Mouse (Mus musculus) gastrocnemius, adult 2 months (tissue): ENCODE data around the gene Ins2. TPM values are rescaled to one million over a fixed set of nuclear protein-coding genes. Genes with fewer than 3 reads are reported as not detected.

Experiments used
- DNase-seq: peaks from one replicate; pipeline ENCODE4 v3.0.0; 2022
- H3K27ac ChIP-seq: fragments of 200-600 bp; 2 replicates; pipeline ENCODE4 v1.8.1; 2022; ENCODE audit warnings: mild to moderate bottlenecking
- H3K4me3 ChIP-seq: fragments of 200-600 bp; 2 replicates; pipeline ENCODE4 v1.8.1; 2022; ENCODE audit warnings: mild to moderate bottlenecking, moderate library complexity
- CTCF ChIP-seq: fragments of 200-600 bp; IDR thresholded peaks from 2 replicates; pipeline ENCODE4 v1.8.1; 2022; ENCODE audit warnings: antibody characterized with exemption, mild to moderate bottlenecking, moderate library complexity
- intact Hi-C: fragments of 180-260 bp; cut with DNase I; formaldehyde crosslinking; loops from one replicate; pipeline ENCODE4 v1.15.1; 2025
- long read RNA-seq, 2 experiments: library from polyadenylated mRNA; stranded (forward); transcript quantifications; one replicate each; pipeline ENCODE4 v2.0.0; 2021
- total RNA-seq, 2 experiments: library from RNA; stranded (reverse); gene quantifications; 2 replicates each; pipeline ENCODE4 v1.2.3; 2021

Ins2 gene
- not detected for total RNA-seq
- long read RNA-seq, experiment 1 = 0 reads
- long read RNA-seq, experiment 2 = 0 reads

DNA sequence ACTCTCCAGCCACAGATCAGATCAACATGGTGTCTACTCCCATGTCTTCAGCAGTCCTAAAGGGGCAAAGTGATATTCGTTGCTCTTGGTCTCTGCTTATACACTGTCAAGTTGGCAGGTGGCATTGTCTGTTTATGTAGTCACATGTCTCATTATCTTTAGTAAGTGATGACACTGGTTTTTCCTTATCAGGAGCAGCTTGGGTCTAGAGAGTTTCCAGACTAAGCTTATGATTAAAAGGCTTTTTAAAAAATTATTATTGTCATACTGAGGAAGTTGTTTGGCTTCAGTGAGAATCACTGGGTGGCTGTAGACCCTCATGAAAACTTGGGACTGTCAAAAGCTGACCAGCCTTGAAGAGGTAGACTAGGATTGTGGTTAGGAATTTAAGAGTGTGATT is at the start of gene Ins2:
Gene Ins2, minus strand, starts transcription at position 101 of the 400 bp plus-strand sequence.
- TF ChIP-seq CTCF = no peak
- DNase-seq = no peak
- no peak within 1 kb of the TSS for H3K27ac ChIP-seq
- intact Hi-C loops = no loop called here
- no peak within 1 kb of the TSS for H3K4me3 ChIP-seq

DNA sequence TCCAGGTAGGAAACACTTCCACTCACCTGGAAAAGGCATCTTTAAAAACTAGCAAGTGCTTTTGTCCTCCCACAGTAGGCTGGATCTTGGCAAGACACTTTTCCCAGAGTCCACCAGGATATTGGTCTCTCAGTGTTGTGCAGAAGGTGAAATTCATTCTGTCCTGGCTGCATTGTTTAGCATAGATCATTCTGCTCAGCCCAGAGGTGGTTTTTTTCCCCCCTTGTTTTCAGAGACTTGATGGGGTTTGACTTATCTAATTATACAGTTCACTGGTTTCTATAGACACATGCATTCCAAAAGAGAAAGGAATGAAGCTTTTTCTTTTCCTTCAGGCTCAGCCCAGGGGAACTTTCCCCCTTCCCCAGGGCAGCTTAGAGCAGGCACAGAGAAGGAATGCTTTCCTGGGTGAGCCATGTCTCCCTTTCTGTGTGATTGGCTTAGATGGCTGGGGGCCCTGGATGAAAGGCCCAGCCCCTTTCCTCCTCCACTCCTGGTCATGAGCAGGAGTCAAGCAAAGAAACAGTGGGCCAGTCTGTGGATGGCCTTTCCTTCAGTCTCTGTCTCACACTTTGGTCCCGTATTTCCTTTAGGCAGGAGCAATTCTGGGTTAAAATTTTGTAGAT is 49.6 kb upstream of the Ins2 start:
- no peak overlapping the region for H3K27ac ChIP-seq
- no peak for TF ChIP-seq CTCF
- intact Hi-C loops = no loop called here
- DNase-seq = no peak
- H3K4me3 ChIP-seq = no peak overlapping the region

DNA sequence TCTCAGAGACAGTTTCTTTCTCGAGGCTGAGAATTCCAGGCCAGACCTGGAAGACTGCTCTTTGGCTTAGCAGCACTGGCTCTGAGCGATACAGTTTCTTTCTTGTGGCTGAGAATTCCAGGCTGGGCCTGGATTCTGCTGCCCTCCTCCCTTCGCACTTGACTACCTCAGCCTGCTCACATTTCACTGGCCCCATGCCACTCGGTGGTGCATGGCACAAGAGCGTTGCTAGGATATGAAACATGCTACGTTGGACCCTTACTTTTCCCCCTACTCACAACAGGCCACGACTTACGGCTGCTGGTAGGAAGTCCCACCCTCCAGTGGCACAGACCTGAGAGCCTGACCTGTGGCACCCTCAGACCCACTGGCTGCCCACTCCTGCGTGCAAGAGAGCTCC is 46.5 kb upstream of the Ins2 start:
- peak; percentile 30 for DNase-seq
- Histone ChIP-seq H3K27ac (no peak overlapping the region), H3K4me3 (no peak overlapping the region)
- TF ChIP-seq CTCF = no peak
- intact Hi-C loops = no loop called here

DNA sequence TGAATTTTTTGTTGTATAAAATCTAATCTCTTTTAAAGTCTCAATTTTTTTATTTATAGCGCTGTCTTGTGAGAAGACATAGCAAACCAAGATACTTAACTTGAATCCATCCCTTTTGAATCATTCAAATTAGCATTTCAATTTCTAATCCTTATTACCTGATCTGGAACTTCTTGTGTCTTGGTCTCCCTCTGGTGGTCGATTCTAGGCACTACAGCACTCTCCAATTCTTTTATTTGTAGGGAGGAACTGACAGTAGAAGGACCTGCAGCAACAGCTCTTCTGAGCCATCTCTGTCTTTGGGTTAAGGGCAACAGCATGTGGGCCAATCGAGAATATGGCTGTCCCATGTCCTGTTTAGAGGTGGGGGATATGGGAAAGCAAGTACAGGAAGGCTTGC is 5.4 kb downstream of the Ins2 start:
- DNase-seq = no peak
- H3K27ac ChIP-seq = no peak overlapping the region
- H3K4me3 ChIP-seq = no peak overlapping the region
- intact Hi-C loops = no loop called here
- peak; percentile 75 for TF ChIP-seq CTCF

DNA sequence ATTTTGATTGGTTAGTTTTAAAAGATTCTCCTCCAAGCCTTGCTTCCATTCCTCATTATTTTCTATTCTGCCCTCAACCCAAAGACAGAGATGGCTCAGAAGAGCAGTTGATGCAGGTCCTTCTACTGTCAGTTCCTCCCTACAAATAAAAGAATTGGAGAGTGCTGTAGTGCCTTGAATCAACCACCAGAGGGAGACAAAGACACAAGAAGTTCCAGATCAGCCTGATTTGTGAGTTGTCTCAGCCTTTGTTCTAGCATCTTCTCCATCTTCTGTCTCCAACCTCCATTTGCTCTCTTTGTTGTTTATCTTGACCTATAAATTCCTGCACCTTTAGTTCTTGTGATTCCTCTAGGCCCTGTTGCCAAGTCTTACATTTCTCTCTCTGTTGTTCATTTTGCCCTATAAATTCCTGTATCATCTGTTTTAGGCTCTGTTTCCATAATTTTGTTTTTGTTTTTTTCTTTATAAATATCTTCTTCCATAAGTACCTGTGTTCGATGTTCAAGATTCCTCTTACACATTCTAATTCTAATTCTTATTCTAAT is 6.2 kb downstream of the Ins2 start:
- DNase-seq = no peak
- intact Hi-C loops = no loop called here
- no peak overlapping the region for H3K27ac ChIP-seq
- peak; percentile 89 for TF ChIP-seq CTCF
- H3K4me3 ChIP-seq = no peak overlapping the region

DNA sequence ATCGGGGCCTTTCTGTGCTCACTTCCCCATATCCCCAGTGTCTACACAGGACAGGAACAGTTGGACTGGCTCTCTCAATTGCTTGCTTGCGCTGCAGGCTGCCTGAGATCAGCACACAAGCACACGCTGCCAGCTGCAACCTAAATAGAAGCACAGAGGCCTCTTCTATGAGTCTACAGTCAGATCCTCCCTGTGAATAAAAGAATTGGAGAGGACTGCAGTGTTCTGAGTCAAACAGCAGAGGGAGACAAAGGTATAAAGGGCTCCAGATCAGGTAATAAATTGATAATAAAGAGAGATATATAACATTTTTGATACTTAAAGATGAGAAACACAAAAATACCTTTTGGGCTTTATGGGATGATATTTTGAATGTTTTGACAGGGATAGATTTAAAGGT is 17.2 kb downstream of the Ins2 start:
- intact Hi-C loops = no loop called here
- DNase-seq = peak; percentile 18
- Histone ChIP-seq H3K4me3 (no peak overlapping the region), H3K27ac (no peak overlapping the region)
- peak; percentile 55 for TF ChIP-seq CTCF

DNA sequence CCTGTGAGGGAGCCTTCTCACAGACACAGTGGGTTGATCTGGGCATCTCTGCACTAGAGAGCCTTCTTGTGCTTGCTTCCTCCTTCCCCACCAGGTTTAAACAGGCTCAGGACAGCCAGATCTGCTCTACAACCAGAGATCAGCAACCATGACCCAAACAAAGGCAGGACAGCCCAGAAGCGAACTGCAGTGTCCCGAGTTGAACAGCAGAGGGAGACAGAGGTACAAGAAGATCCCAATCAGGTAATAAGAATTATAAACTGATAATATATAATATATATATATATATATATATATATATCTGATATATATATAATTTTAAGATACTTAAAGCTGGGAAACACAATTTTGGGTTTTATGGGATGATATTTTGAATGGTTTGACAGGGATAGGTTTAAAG is 22.5 kb downstream of the Ins2 start:
- peak; percentile 51 for DNase-seq
- TF ChIP-seq CTCF = peak; percentile 66
- Histone ChIP-seq H3K4me3 (no peak overlapping the region), H3K27ac (no peak overlapping the region)
- intact Hi-C loops = no loop called here

DNA sequence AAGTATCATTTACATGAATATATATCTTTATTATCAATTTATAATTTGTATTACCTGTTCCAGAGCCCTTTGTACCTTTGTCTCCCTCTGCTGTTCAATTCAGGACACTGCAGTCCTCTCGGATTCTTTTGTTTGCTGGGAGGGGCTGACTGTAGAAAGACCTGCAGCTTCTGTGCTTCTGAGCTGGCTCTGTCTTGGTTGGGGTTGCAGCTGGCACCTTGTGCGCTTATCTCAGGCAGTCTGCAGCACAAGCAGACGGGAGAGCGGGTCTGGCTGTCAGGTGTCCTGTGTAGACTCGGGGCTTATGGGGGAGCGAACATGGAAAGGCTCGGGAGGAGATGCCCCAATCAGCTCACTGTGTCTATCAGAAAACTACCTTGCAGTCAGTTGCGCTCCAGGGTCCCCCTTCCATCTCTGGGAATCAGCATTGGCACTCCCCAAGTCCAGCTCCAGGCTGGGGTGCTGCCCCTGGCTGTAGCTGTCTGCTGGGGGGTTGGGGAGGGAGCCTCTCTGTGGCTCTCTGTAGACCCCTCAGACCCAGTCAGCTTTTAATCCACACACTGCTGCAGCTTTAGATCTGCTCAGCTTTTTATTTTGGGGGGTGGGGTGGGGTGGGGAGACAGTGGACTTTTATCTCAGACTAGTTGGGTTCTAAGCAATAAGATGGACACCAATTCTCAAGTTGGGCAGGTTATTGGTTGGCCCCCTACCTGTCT is 28.2 kb downstream of the Ins2 start:
- DNase-seq = peak; percentile 24
- peak; percentile 93; the same call in 1 of the 2 replicates for TF ChIP-seq CTCF
- intact Hi-C loops = loop anchor here (5.0 kb wide), 1 partner anchor 103 kb away; no protein-coding TSS in a partner anchor
- H3K4me3 ChIP-seq = peak overlapping the region; percentile 45; the same call in 1 of the 2 replicates
- H3K27ac ChIP-seq = no peak overlapping the region

DNA sequence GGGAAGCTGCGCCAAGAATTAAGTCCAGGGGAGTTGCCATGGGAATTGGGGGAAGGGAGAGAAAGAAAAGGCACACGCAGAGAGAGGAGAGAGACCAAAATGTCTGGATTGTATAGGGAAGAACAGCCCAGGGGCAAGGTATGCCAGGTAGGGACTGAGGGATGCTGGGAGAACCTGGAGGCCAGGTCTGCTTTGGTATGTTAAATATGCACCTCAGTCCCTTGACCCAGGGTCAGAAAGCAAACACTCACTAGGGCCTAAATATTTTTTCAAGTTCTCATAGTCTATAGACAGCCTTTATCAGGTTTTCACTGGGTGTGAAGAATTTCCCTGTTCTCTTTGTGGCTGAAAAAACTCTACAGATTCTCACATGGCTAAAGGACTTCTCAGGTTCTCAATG is 36.3 kb downstream of the Ins2 start:
- no peak overlapping the region for H3K27ac ChIP-seq
- DNase-seq = no peak
- intact Hi-C loops = no loop called here
- TF ChIP-seq CTCF = no peak
- H3K4me3 ChIP-seq = no peak overlapping the region

DNA sequence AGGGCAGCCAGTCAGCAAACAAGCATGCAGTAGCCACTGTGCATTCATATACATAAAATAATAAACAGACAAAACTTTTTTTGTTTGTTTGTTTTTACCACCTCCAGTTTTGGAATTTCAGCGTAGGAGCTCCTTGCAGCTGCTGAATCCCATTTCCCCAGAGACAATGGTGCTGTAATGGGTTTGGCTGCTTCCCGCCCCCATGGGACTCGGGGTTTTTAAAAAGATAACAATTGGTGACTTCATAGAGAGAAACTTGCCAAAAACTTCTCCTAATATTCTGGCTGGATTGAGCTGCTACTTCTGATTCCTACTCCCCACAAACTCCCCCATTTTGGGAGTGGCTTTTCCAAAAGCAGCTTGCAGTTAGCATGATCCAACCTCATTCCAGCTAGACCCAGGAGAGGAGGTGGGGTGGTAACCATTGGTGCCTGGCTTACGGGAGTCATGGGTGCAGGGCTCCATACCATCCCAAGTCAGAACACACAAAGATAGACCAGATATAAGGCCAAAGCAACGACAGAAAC is 43.8 kb downstream of the Ins2 start:
- intact Hi-C loops = no loop called here
- Histone ChIP-seq H3K27ac (no peak overlapping the region; the same call in 1 of the 2 replicates), H3K4me3 (no peak overlapping the region)
- no peak for TF ChIP-seq CTCF
- peak; percentile 74 for DNase-seq

DNA sequence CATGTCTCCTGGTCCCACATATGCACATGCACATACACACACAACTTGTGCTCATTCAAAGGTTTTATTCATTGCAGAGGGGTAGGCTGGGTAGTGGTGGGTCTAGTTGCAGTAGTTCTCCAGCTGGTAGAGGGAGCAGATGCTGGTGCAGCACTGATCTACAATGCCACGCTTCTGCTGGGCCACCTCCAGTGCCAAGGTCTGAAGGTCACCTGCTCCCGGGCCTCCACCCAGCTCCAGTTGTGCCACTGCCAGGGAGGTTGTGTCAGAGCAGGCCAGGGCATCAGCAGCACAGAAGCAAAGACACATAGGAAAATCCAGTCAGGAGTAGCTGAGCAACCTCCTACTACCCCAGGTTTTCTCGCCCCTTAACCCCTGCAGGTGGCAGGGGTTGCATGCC is 64.6 kb downstream of the Ins2 start:
- H3K4me3 ChIP-seq = no peak overlapping the region
- peak; percentile 88 for DNase-seq
- TF ChIP-seq CTCF = no peak
- H3K27ac ChIP-seq = no peak overlapping the region
- intact Hi-C loops = loop anchor here (5.0 kb wide), 1 partner anchor 361 kb away; no protein-coding TSS in a partner anchor

DNA sequence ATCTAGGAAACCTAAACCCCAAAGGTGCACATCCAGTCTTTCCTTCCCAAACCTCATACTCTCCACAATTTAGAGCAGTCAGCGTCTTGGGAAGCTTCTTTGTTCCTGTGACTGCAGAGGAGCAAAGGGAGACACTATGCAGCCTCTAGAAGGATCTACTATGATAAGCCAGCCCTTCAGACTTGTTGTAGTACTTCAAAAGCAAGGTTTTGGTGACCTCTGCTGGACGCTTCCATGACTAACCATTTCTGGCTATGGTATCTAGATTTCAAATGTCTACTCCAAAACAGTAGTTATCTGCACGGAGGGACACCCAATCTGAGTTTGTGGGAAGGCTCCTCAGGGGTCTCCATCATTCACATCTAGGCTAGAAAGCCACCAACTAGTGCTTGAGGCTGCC is 67.5 kb downstream of the Ins2 start:
- intact Hi-C loops = loop anchor here (5.0 kb wide), 1 partner anchor 358 kb away; no protein-coding TSS in a partner anchor
- no peak overlapping the region for H3K4me3 ChIP-seq
- TF ChIP-seq CTCF = peak; percentile 73
- no peak overlapping the region for H3K27ac ChIP-seq
- peak; percentile 62 for DNase-seq

DNA sequence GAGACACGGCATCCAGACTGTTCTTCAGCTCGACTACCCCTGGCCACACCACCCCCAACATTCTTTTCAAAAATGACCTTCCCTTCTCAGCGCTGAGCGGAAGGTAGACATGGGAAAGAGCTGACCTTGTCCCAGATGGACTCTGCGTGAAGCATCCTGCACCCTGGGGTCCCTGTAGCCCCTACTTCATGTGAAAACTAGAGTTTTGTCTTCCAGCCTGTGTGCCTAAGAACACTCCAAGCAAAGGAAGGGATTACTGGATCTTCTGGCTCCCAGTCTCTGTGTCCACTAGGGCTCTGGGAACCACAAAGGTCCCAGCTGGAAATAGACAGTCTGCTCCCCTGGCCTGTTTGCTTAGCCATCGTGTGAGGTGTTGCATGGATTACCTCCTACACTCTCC is 68.0 kb downstream of the Ins2 start:
- Histone ChIP-seq H3K27ac (no peak overlapping the region), H3K4me3 (no peak overlapping the region)
- TF ChIP-seq CTCF = no peak
- no peak for DNase-seq
- intact Hi-C loops = loop anchor here (5.0 kb wide), 1 partner anchor 358 kb away; no protein-coding TSS in a partner anchor
